Mouse (Mus musculus): ENCODE measurements around the gene Ythdc1. TPM values are rescaled to one million over a fixed set of nuclear protein-coding genes. Genes with fewer than 3 reads are reported as not detected.

The Ythdc1 gene
- polyA plus RNA-seq, 1 experiment from 2014 or later: 54.1 TPM

Other genes with a start within 250 kb of the Ythdc1 start
- not detected in 2 replicates for gene Tmprss11f, start 171.8 kb upstream of the Ythdc1 start, polyA plus RNA-seq (2016; fragmentation: Nextera tagmentation; extraction: Ambion mirVana)
- not detected in 2 replicates for gene Tmprss11b, start 127.9 kb upstream of the Ythdc1 start, polyA plus RNA-seq (2016; fragmentation: Nextera tagmentation; extraction: Ambion mirVana)
- 0.06 TPM in 1 of 2 replicates, not detected in the other for gene Tmprss11e, start 58.4 kb upstream of the Ythdc1 start, polyA plus RNA-seq (2016; fragmentation: Nextera tagmentation; extraction: Ambion mirVana)
- not detected in 2 replicates for gene Ugt2b34, start 102.7 kb downstream of the Ythdc1 start, polyA plus RNA-seq (2016; fragmentation: Nextera tagmentation; extraction: Ambion mirVana)
- gene Ugt2b1, start 122.3 kb downstream of the Ythdc1 start, polyA plus RNA-seq (2016; fragmentation: Nextera tagmentation; extraction: Ambion mirVana): not detected in 2 replicates
- not detected in 2 replicates for gene Ugt2b35, start 196.6 kb downstream of the Ythdc1 start, polyA plus RNA-seq (2016; fragmentation: Nextera tagmentation; extraction: Ambion mirVana)